Mouse (Mus musculus) neutrophil, adult 83 days (primary cell): ENCODE measurements around the gene Sost. TPM values are rescaled to one million over a fixed set of nuclear protein-coding genes. Genes with fewer than 3 reads are reported as not detected.

Experiments
- total RNA-seq, 2 experiments: library from RNA; stranded (reverse); gene quantifications; one replicate each; pipeline ENCODE4 v1.2.4; 2023

The Sost gene
- not detected for total RNA-seq

GRCm38 (mm10) chr11:101966965-101967614, at the start of gene Sost:
Gene Sost, minus strand, starts transcription at chr11:101967015.

GRCm38 (mm10) chr11:101986913-101987312, 20.1 kb upstream of the Sost start, which contains the start of gene Dusp3:
Gene Dusp3, minus strand, starts transcription at chr11:101987013.

DNA sequence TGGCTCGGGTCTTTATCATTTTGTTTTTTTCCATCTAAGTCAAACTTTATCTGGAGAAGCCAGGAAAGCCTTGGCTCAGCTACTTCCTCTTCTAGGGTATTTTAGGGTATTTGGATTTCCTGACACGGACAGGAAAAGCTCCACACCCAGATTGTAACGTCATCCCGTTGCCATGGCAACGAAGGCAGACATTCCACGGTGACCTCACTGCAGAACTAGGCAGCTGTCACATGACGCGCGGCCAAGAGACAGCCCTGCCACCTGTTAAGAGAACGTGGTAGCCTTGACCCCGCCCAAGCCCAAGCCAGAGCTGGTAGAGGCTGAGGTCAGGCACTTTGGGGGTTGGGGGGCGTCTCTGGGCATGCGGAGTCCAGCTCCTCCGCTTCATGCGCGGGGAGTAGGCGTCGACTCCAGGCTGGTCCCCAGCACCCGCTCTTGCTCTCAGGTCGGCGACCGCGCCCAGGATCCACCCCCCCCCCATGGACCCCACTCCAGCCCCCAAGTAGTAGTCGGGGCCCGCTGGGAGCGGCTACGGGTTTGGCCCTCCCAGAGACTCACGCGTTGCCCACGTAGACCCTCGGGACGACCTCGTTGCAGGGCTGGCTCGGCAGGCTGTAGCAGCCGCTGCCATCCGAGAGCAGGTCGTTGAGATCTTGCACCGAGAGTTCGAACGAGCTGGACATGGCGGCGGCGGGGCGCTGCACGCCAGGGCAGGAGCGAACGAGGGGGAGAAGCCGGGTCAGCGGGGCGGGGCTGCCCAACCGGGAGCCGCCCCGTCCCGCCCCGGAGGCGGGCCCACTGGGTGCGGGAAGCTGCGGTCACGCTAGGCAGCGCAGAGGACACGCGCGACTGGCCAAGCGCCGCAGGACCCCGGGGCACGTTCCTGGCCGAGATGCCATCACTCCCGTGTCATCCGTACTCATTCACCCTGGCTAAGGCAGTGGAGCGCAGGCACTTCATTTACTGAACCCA, 17.5 kb upstream of the Sost start, which contains the start of gene Cfap97d1:
Gene Cfap97d1, plus strand, starts transcription at position 226 of the 972 bp plus-strand sequence.

Other genes starting within 250 kb of the Sost start
- gene Dhx8, start 234.1 kb downstream of the Sost start, total RNA-seq, result 10 to 100 TPM; 40.8 to 42.2 TPM
- gene Etv4, start 181.6 kb downstream of the Sost start, total RNA-seq, result not detected
- under 1 TPM in 1 of 2 experiments, not detected in 1; 0.24 TPM for gene Meox1, start 72.6 kb downstream of the Sost start, total RNA-seq
- gene Cfap97d1, start 17.3 kb upstream of the Sost start, total RNA-seq, result not detected
- 10 to 100 TPM; 24.5 to 26.3 TPM for gene Dusp3, start 20.0 kb upstream of the Sost start, total RNA-seq
- gene Mpp3, start 61.4 kb upstream of the Sost start, total RNA-seq, result not detected
- gene Cd300lg, start 74.5 kb upstream of the Sost start, total RNA-seq, result 10 to 100 TPM; 20.9 to 21.3 TPM
- gene Mpp2, start 121.5 kb upstream of the Sost start, total RNA-seq, result 1 to 10 TPM; 1.2 to 2.6 TPM
- gene Ppy, start 134.3 kb upstream of the Sost start, total RNA-seq, result not detected
- gene Pyy, start 140.8 kb upstream of the Sost start, total RNA-seq, result not detected
- not detected for gene Nags, start 178.5 kb upstream of the Sost start, total RNA-seq
- gene Tmem101, start 189.4 kb upstream of the Sost start, total RNA-seq, result 1 to 10 TPM; 8.7 to 9.7 TPM
- 10 to 100 TPM; 34.9 to 35.5 TPM for gene Lsm12, start 218.3 kb upstream of the Sost start, total RNA-seq
- gene G6pc3, start 222.6 kb upstream of the Sost start, total RNA-seq, result 10 to 100 TPM; 21.0 to 22.3 TPM